Mouse (Mus musculus): ENCODE data around the gene Abca13. TPM values are rescaled to one million over a fixed set of nuclear protein-coding genes. Genes with fewer than 3 reads are reported as not detected.
"Not testable (repeated sequence)": the region's sequence is repeated elsewhere in the genome, so short reads cannot be mapped to it uniquely, and the experiment has no call there.

The Abca13 gene
- total RNA-seq, 2 experiments from 2014 or later = 11.3 to 17.7 TPM

DNA sequence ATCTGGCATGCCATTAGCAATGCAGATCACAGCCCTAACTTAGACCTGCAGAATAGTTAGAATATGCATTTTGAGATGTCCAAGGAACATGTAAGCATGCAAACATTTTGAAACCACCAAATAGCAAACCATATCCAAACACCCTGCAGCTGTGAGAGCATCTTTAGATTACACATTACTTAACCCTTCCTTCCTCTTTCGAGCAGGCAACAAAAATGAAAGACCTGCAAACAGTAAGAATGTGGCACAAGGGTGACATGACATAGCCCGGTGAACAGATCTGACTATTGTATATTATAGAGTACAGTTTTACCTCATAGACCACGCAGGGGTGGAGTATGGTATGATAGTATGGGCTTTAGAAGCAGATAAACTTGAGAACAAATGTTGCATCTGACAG, 93.5 kb downstream of the Abca13 start:
- ATAC-seq (replicated peaks; ENCODE audit: low FRiP score, poor library complexity, severe bottlenecking) = no peak

- ATAC-seq (replicated peaks; ENCODE audit: low FRiP score, poor library complexity, severe bottlenecking) = no peak
Measured at GRCm38 (mm10) chr11:9285759-9286158, 94.0 kb downstream of the Abca13 start.

DNA sequence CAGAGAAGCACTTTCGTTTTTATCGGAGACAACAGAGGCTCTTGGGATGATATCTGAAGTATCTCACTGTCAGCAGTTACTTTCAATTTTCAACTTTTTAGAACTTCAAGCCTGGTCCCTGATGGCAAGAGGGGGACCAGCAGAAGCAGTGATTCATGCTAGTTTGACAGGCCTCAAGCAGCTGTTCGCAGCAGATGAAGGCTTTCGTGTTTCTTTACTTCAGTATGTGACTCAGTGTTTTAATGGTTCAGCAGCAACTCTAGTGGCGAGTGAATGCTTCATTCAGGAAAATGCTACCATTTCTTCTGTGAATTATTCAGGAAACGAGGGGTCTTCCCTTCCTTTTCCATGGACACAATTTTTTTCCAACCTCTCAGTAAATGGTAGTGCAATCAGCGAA, 99.4 kb downstream of the Abca13 start:
- no peak for ATAC-seq (replicated peaks; ENCODE audit: low FRiP score, poor library complexity, severe bottlenecking)

GRCm38 (mm10) chr11:9299615-9300014, 107.9 kb downstream of the Abca13 start:
- ATAC-seq (replicated peaks; ENCODE audit: low FRiP score, poor library complexity, severe bottlenecking) = no peak

DNA sequence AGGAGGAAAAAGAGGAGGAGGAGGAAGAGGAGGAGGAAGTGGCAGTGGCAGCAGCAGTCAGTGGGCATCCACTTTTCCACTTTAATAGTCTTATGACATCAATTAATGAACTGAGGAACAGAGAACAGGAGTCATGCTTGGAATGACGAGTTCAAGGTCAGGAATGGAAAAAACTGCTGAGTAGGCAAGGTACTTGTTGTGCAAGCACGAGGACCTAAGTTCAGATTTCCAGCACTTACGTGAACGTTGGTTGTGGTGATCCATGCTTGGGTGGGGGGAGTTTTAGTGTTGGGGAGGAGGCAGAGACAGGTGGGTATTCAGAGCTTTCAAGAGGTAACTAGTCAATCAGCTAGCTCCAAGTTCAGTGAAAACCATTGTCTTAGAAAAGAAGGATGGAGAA, 113.7 kb downstream of the Abca13 start:
- ATAC-seq (replicated peaks; ENCODE audit: low FRiP score, poor library complexity, severe bottlenecking) = no peak

DNA sequence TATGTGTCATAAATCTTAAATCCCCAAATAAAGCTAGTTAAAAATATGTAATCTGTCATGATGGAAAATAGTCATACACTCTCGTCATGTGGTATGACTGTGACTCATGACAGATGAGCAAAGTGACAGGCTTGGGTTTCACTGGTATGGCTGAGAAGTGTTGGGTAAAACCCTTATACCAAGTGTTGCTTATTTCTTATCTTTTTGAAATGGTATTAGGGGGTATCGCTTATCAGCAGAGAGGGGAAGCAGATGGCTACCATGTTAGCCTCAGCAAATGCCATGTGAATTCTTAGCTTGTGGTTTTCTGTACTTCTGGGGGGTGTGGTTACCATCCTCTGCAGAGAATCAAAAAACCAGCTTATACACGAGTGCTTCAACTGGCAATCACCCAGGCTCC, 124.8 kb downstream of the Abca13 start:
- ATAC-seq (replicated peaks; ENCODE audit: low FRiP score, poor library complexity, severe bottlenecking) = no peak

GRCm38 (mm10) chr11:9317076-9317929, 125.6 kb downstream of the Abca13 start:
- no peak for ATAC-seq (replicated peaks; ENCODE audit: low FRiP score, poor library complexity, severe bottlenecking)

GRCm38 (mm10) chr11:9338151-9338550, 146.4 kb downstream of the Abca13 start:
- ATAC-seq (replicated peaks; ENCODE audit: low FRiP score, poor library complexity, severe bottlenecking) = no peak

- ATAC-seq (replicated peaks; ENCODE audit: low FRiP score, poor library complexity, severe bottlenecking) = no peak
Measured at GRCm38 (mm10) chr11:9347724-9348123, 156.0 kb downstream of the Abca13 start.

GRCm38 (mm10) chr11:9373160-9373559, 181.4 kb downstream of the Abca13 start:
- no peak for ATAC-seq (replicated peaks; ENCODE audit: low FRiP score, poor library complexity, severe bottlenecking)

DNA sequence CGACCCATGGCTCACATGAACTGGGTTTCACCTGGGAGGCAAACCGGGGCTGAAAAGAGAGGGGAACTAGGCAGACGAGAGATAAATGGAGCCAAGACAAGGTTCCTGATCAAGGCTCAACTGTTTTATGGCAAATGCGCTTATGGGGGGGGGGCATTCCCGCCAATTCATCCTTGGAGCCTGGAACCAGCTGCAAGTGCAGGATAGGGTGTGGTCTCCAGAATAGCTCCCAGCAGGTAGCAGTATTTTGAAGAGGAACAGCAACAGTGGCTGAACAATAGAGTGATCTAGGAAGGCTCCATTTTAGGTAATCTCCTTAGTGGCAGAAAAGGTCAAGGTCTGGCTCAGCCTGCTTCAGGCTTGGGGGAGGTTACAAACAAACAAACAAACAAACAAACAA, 182.7 kb downstream of the Abca13 start:
- not testable (repeated sequence) for ATAC-seq (replicated peaks; ENCODE audit: low FRiP score, poor library complexity, severe bottlenecking)

- ATAC-seq (replicated peaks; ENCODE audit: low FRiP score, poor library complexity, severe bottlenecking) = no peak
Measured at GRCm38 (mm10) chr11:9388520-9388919, 196.8 kb downstream of the Abca13 start.

- no peak for ATAC-seq (replicated peaks; ENCODE audit: low FRiP score, poor library complexity, severe bottlenecking)
Measured at GRCm38 (mm10) chr11:9416946-9417345, 225.2 kb downstream of the Abca13 start.

GRCm38 (mm10) chr11:9420205-9420604, 228.5 kb downstream of the Abca13 start:
- no peak for ATAC-seq (replicated peaks; ENCODE audit: low FRiP score, poor library complexity, severe bottlenecking)

- no peak for ATAC-seq (replicated peaks; ENCODE audit: low FRiP score, poor library complexity, severe bottlenecking)
Measured at GRCm38 (mm10) chr11:9427411-9427810, 235.7 kb downstream of the Abca13 start.

DNA sequence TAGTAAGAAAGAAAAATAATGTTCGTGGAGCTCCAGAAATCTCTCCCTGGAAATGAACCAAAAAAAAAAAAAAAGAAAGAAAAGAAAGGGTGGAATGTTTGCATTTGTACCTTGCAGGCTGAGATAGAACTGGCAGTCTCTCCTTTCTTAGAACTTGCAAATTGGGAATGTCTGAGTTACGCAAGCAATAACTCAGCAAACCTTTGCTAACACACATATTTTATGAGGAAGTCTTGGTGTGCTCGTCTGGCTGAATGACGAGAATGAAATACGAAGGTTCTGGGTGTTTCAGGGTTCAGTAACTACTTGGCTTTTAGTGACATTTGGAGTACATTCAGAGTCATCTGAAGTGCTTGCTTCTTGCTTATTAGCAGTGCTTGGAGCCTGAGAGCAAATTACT, 241.1 kb downstream of the Abca13 start:
- ATAC-seq (replicated peaks; ENCODE audit: low FRiP score, poor library complexity, severe bottlenecking) = no peak

GRCm38 (mm10) chr11:9436617-9437016, 244.9 kb downstream of the Abca13 start:
- no peak for ATAC-seq (replicated peaks; ENCODE audit: low FRiP score, poor library complexity, severe bottlenecking)

GRCm38 (mm10) chr11:9439781-9440180, 248.0 kb downstream of the Abca13 start:
- ATAC-seq (replicated peaks; ENCODE audit: low FRiP score, poor library complexity, severe bottlenecking) = no peak

DNA sequence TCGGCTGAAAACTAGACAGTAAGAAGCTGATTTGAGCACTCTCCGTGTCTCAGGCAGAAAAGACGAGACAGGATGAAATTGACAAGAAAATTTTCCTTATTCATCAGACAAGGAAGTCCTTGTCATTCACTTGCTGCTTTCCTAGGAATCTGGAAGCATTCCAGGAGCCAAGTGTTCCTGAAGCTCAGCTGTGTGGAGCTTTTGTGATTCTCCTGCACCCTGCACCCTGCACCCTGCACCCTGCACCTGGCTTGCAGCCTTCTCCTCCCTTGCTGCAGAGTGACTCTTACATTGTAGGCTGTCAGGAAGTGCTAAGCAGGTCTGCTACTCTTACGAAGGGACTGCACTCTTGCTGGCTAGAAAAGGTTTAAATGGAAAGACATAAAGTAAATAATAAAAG, 249.4 kb downstream of the Abca13 start:
- no peak for ATAC-seq (replicated peaks; ENCODE audit: low FRiP score, poor library complexity, severe bottlenecking)

DNA sequence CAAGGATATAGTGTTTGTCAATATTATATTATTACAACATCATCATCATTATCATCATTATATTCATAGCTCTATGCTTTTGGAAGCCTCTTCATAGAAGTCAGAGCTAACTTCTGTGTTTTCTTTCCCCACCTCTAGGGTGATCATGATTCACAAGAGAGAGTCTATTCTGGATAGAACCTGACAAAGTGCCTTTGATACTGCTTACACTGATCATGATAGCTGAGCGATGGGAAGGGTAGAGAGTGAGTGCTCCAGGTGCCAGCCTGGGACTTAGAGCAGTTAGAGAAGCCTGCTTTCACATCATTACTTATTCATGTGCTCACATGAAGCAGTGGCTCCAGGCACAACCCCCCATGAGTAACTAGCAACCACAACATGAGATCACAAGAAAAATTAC, 280.7 kb downstream of the Abca13 start:
- ATAC-seq (replicated peaks; ENCODE audit: low FRiP score, poor library complexity, severe bottlenecking) = no peak

DNA sequence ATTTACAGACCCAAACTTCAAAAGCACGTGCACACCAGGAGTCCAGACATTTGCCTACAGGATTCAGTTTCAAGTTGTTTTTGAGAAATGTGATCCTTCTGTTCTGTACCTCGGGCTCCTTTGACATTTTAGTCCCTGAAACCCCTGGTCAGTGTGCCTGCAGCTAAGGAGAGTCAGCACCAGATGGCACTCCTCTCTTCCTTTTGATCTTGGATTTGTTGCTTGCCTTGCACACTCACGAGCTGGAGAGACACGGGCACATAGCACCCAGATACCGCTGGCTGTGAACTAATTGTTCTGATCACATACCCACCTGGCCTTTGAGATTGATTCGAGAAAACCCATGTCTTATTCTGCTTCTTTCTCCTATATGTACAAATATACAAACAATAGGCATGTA, 289.8 kb downstream of the Abca13 start:
- ATAC-seq (replicated peaks; ENCODE audit: low FRiP score, poor library complexity, severe bottlenecking) = no peak
